Mouse (Mus musculus): ENCODE results near the gene Slc39a9.

DNA sequence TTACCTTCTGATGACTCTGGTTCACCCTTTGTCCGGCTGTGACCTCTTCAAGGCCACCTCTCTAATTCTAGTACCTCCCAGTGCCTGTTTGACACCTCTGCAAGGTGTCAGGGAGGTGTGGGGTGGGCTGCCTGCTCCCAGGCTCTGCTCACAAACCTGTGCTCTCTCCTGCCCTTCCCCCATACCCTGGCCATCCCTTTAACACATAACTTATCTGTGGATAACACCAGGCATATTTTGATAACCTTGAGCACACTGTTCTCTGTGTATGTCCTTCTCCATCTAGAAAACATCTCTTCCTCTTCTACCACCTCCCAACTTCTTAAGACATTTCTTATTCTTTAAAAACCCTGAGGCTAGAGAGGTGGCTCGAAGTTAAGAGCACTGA, 55.5 kb downstream of the Slc39a9 start:
- TF ChIP-seq CTCF (IDR thresholded peaks at IDR 0.05; ENCODE audit: control insufficient read depth, insufficient read depth, low read length) = no peak
- no peak for TF ChIP-seq POLR2A (IDR thresholded peaks at IDR 0.05; ENCODE audit: borderline replicate concordance, control insufficient read depth, low read depth, low read length)

Data from bone marrow, adult 2 months (tissue).